Mouse (Mus musculus): Measurements from ENCODE around the gene Sptlc3. TPM values are rescaled to one million over a fixed set of nuclear protein-coding genes. Genes with fewer than 3 reads are reported as not detected.
A peak's percentile ranks its signal among the peaks of the same experiment; 100 is the strongest.

Sptlc3 gene
- polyA plus RNA-seq (2015; fragmentation: Nextera tagmentation; extraction: Ambion mirVana), result not detected in 2 replicates

- H3K36me3 ChIP-seq (replicated peaks; ENCODE audit: insufficient read depth, low read length), result no peaks in the 10 kb centered on the region
- H3K4me2 ChIP-seq (ENCODE audit: low read depth, low read length), result no peak within 1 kb of the TSS
- TF ChIP-seq EP300 (IDR thresholded peaks at IDR 0.05; ENCODE audit: low read depth), result no peak
- TF ChIP-seq CTCF (IDR thresholded peaks at IDR 0.05; ENCODE audit: low read depth), result no peak
- no peak within 1 kb of the TSS for H3K9ac ChIP-seq (replicated peaks)
- no peak within 1 kb of the TSS for H3K27ac ChIP-seq (ENCODE audit: low read depth)
- H3K4me3 ChIP-seq (ENCODE audit: low read depth, low read length), result no peak within 1 kb of the TSS
- no peaks in the 10 kb centered on the region for H3K9me3 ChIP-seq (ENCODE audit: low read length)
- DNase-seq (no peak), ATAC-seq (no peak)
- H3K4me1 ChIP-seq (ENCODE audit: insufficient read depth), result no peaks in the 10 kb centered on the region
- 50% methylated on average over 5 of the region's 5 CpGs for WGBS (ENCODE audit: insufficient replicate concordance)
- H3K27me3 ChIP-seq (ENCODE audit: insufficient read depth, low read length), result no peaks in the 10 kb centered on the region
These were observed at the start of gene Sptlc3 for GRCm38 (mm10) chr2:139493836-139494235. TSS of gene Sptlc3 (plus strand) at chr2:139493913.

- H3K9me3 ChIP-seq (ENCODE audit: low read length), result no peaks in the 10 kb centered on the region
- TF ChIP-seq EP300 (IDR thresholded peaks at IDR 0.05; ENCODE audit: low read depth) (no peak), CTCF (IDR thresholded peaks at IDR 0.05; ENCODE audit: low read depth) (no peak)
- no peaks in the 10 kb centered on the region for H3K4me1 ChIP-seq (ENCODE audit: insufficient read depth)
- DNase-seq, result no peak
- no peak overlapping the region for H3K4me2 ChIP-seq (ENCODE audit: low read depth, low read length)
- no peaks in the 10 kb centered on the region for H3K27me3 ChIP-seq (ENCODE audit: insufficient read depth, low read length)
- no peak for ATAC-seq
- no peak overlapping the region for H3K4me3 ChIP-seq (ENCODE audit: low read depth, low read length)
- WGBS (ENCODE audit: insufficient replicate concordance), result 77% methylated on average over 4 of the region's 4 CpGs
- no peak overlapping the region for H3K27ac ChIP-seq (ENCODE audit: low read depth)
- no peaks in the 10 kb centered on the region for H3K36me3 ChIP-seq (replicated peaks; ENCODE audit: insufficient read depth, low read length)
- H3K9ac ChIP-seq (replicated peaks), result no peak overlapping the region
These were observed 26.0 kb upstream of the Sptlc3 start for GRCm38 (mm10) chr2:139467726-139468125.

DNA sequence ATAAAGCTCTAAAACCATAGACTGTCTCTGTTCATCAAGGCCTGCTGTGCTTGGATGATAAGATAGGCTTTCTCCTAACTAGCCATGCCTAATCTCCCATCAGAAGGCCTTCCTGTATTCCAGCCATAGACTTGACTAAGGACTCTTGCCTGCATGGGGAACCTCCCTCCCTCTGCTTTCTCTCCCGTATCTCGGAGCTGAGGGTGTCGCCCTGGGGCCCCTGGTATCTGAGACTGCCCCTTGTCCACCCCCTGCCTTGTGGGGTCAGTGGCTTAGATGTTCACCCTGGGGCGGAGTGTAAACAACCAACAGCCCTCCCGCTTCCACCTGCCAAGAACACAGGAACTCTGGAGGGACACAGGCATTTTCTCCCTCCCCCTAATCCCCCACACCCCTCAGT lies 5.0 kb upstream of the Sptlc3 start:
- TF ChIP-seq EP300 (IDR thresholded peaks at IDR 0.05; ENCODE audit: low read depth) (no peak), CTCF (IDR thresholded peaks at IDR 0.05; ENCODE audit: low read depth) (no peak)
- Histone ChIP-seq H3K27me3 (ENCODE audit: insufficient read depth, low read length) (no peaks in the 10 kb centered on the region), H3K27ac (ENCODE audit: low read depth) (no peak overlapping the region), H3K9ac (replicated peaks) (no peak overlapping the region), H3K4me3 (ENCODE audit: low read depth, low read length) (no peak overlapping the region), H3K9me3 (ENCODE audit: low read length) (no peaks in the 10 kb centered on the region), H3K36me3 (replicated peaks; ENCODE audit: insufficient read depth, low read length) (no peaks in the 10 kb centered on the region), H3K4me2 (ENCODE audit: low read depth, low read length) (no peak overlapping the region), H3K4me1 (ENCODE audit: insufficient read depth) (no peaks in the 10 kb centered on the region)
- no peak for ATAC-seq
- WGBS (ENCODE audit: insufficient replicate concordance), result 36% methylated on average over 5 of the region's 5 CpGs
- DNase-seq, result no peak

- DNase-seq, result no peak
- H3K27ac ChIP-seq (ENCODE audit: low read depth), result no peak overlapping the region
- H3K4me3 ChIP-seq (ENCODE audit: low read depth, low read length), result no peak overlapping the region
- no peak overlapping the region for H3K9ac ChIP-seq (replicated peaks)
- H3K27me3 ChIP-seq (ENCODE audit: insufficient read depth, low read length), result no peaks in the 10 kb centered on the region
- ATAC-seq, result no peak
- H3K4me2 ChIP-seq (ENCODE audit: low read depth, low read length), result no peak overlapping the region
- no peaks in the 10 kb centered on the region for H3K4me1 ChIP-seq (ENCODE audit: insufficient read depth)
- H3K36me3 ChIP-seq (replicated peaks; ENCODE audit: insufficient read depth, low read length), result no peaks in the 10 kb centered on the region
- TF ChIP-seq EP300 (IDR thresholded peaks at IDR 0.05; ENCODE audit: low read depth), result no peak
- no peak for TF ChIP-seq CTCF (IDR thresholded peaks at IDR 0.05; ENCODE audit: low read depth)
- H3K9me3 ChIP-seq (ENCODE audit: low read length), result no peaks in the 10 kb centered on the region
- 26% methylated on average over 5 of the region's 5 CpGs for WGBS (ENCODE audit: insufficient replicate concordance)
These were observed 916 bp downstream of the Sptlc3 start for GRCm38 (mm10) chr2:139494629-139495028.

- 77% methylated on average over 5 of the region's 5 CpGs for WGBS (ENCODE audit: insufficient replicate concordance)
- Histone ChIP-seq H3K27ac (ENCODE audit: low read depth) (no peak overlapping the region), H3K36me3 (replicated peaks; ENCODE audit: insufficient read depth, low read length) (no peaks in the 10 kb centered on the region), H3K4me3 (ENCODE audit: low read depth, low read length) (no peak overlapping the region), H3K4me1 (ENCODE audit: insufficient read depth) (no peaks in the 10 kb centered on the region), H3K4me2 (ENCODE audit: low read depth, low read length) (no peak overlapping the region), H3K9me3 (ENCODE audit: low read length) (no peaks in the 10 kb centered on the region), H3K27me3 (ENCODE audit: insufficient read depth, low read length) (no peaks in the 10 kb centered on the region), H3K9ac (replicated peaks) (no peak overlapping the region)
- TF ChIP-seq CTCF (IDR thresholded peaks at IDR 0.05; ENCODE audit: low read depth) (no peak), EP300 (IDR thresholded peaks at IDR 0.05; ENCODE audit: low read depth) (no peak)
- ATAC-seq, result no peak
- no peak for DNase-seq
These were observed 68.3 kb downstream of the Sptlc3 start for GRCm38 (mm10) chr2:139561966-139562505.

DNA sequence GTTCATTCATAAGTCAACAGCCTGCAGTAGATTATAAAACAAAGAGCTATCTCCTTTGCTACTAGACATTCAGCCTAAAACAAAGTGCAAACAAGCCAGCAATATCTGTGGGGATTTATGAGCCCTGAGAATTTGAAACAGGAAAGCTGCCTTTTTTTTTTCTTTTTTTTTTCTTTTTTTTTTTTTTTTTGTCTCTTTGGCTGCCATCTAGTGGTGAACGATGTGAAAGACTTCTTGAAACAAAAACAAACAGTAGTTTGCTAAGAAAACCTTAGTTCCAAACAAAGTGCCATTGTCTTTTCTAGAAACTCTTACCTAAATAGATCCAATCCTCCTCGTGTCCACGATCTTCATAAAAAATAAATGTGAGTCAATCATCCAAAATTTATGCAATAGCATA lies 85.6 kb downstream of the Sptlc3 start:
- H3K27me3 ChIP-seq (ENCODE audit: insufficient read depth, low read length), result no peaks in the 10 kb centered on the region
- no peaks in the 10 kb centered on the region for H3K4me1 ChIP-seq (ENCODE audit: insufficient read depth)
- no peak for ATAC-seq
- H3K36me3 ChIP-seq (replicated peaks; ENCODE audit: insufficient read depth, low read length), result no peaks in the 10 kb centered on the region
- no peak overlapping the region for H3K27ac ChIP-seq (ENCODE audit: low read depth)
- no peak overlapping the region for H3K4me2 ChIP-seq (ENCODE audit: low read depth, low read length)
- DNase-seq, result no peak
- no peak overlapping the region for H3K4me3 ChIP-seq (ENCODE audit: low read depth, low read length)
- TF ChIP-seq CTCF (IDR thresholded peaks at IDR 0.05; ENCODE audit: low read depth) (0 out of 2 replicates have a peak, but pooled peaks have one; percentile 15), EP300 (IDR thresholded peaks at IDR 0.05; ENCODE audit: low read depth) (no peak)
- no peaks in the 10 kb centered on the region for H3K9me3 ChIP-seq (ENCODE audit: low read length)
- 8% methylated on average over 3 of the region's 3 CpGs for WGBS (ENCODE audit: insufficient replicate concordance)
- no peak overlapping the region for H3K9ac ChIP-seq (replicated peaks)

DNA sequence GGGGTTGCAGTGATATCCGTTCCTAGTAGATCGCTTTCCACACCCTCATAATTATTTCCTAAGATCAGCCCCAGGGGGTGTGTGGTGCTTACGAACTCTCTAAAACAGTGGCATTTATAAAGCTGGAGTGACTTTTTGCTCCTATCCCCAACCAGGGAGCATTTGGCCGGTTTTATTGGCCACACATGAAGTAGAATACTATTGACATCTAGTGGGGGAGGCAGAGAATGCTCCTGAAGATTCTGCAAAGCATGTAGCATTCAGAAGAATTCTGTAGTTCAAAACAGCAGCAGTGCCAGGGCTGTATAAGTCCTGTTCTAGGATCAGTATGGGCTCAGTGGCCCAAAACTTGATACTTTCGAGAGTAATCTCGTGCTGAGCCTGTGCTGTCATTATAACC lies 89.1 kb downstream of the Sptlc3 start:
- WGBS (ENCODE audit: insufficient replicate concordance), result 58% methylated on average over 6 of the region's 6 CpGs
- DNase-seq (no peak), ATAC-seq (no peak)
- H3K4me1 ChIP-seq (ENCODE audit: insufficient read depth), result no peaks in the 10 kb centered on the region
- H3K4me3 ChIP-seq (ENCODE audit: low read depth, low read length), result no peak overlapping the region
- H3K9me3 ChIP-seq (ENCODE audit: low read length), result no peaks in the 10 kb centered on the region
- no peak overlapping the region for H3K27ac ChIP-seq (ENCODE audit: low read depth)
- H3K4me2 ChIP-seq (ENCODE audit: low read depth, low read length), result no peak overlapping the region
- no peak for TF ChIP-seq CTCF (IDR thresholded peaks at IDR 0.05; ENCODE audit: low read depth)
- no peak for TF ChIP-seq EP300 (IDR thresholded peaks at IDR 0.05; ENCODE audit: low read depth)
- no peaks in the 10 kb centered on the region for H3K27me3 ChIP-seq (ENCODE audit: insufficient read depth, low read length)
- H3K36me3 ChIP-seq (replicated peaks; ENCODE audit: insufficient read depth, low read length), result no peaks in the 10 kb centered on the region
- H3K9ac ChIP-seq (replicated peaks), result no peak overlapping the region

Data from liver, postnatal 0 days (tissue).